Mouse (Mus musculus) lung, postnatal 0 days (tissue): ENCODE measurements around the gene Lpp.

Experiments used
- CTCF ChIP-seq: IDR thresholded peaks from 2 replicates; pipeline ENCODE4 v1.5.1; 2016; ENCODE audit warnings: antibody characterized with exemption, mild to moderate bottlenecking
- EP300 ChIP-seq: IDR thresholded peaks from 2 replicates; pipeline ENCODE4 v1.6.1; 2016; ENCODE audit warnings: antibody characterized with exemption, mild to moderate bottlenecking, control low read depth

DNA sequence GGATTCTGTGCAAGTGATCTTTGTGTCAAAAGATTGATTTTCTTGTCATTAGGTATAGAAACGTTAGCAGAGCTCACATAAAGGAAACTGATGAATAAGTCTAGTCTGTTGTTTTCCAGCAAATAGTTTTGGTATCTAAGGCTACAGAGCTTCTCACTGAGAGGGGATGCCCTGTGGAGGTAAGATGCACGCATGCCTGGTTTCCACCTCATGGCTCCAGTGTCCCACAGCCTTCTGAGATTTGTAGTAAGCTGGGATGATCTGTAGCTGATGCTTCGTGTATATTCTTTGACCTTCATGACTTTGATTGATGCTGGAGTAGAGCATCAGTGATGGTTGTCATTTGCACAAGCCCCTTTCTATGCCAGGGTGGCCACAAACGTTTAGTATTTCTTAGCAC is 414.3 kb downstream of the Lpp start:
- TF ChIP-seq EP300: no peak
- TF ChIP-seq CTCF: no peak
